In genomic region chr11:96006367-96006851, GRCm38 (mm10) we compare ENCODE assay signal across 9 mouse cellular contexts. TPM values are rescaled to one million over a fixed set of nuclear protein-coding genes. Genes with fewer than 3 reads are reported as not detected.
DNase-seq lines count a peak whose midpoint lies in the region; ATAC-seq and TF ChIP-seq lines count a peak whose summit lies in the region.
"Had no signal": no experiment of that assay in that cellular context is flagged by ENCODE, and none has a peak within 500 bp of the region (broad histone marks: within the 10 kb centered on the region; RNA-seq: fewer than 3 reads in every experiment).

No protein-coding gene starts in this region.

- ATAC-seq in heart, embryonic 12.5 days (ENCODE audit: insufficient number of reproducible peaks, low FRiP score) = peak; percentile 15; the same call in 1 of the 2 replicates
- ATAC-seq in liver, embryonic 12.5 days = peak; percentile 7; the same call in 1 of the 2 replicates
- no peak for ATAC-seq in stomach, postnatal 0 days (ENCODE audit: low FRiP score, low TSS enrichment)

- peak; percentile 36 to 53 for DNase-seq in heart, adult 2 months
- no peak for DNase-seq in heart, postnatal 25 days (ENCODE audit: low spot score)
- peak; percentile 85 for DNase-seq in R1 (ENCODE audit: low read depth, low spot score)
- DNase-seq in stomach, postnatal 0 days (ENCODE audit: low spot score) = peak; percentile 15
- no peak for DNase-seq in right cerebral cortex, postnatal 36 days (ENCODE audit: low spot score in 2 of 2)
- no peak for DNase-seq in ovary, adult 18-20 months (ENCODE audit: low spot score)

- H3K9ac ChIP-seq in heart, adult 2 months (ENCODE audit: low read depth, low read length) = no peak overlapping the region
- peak overlapping the region; percentile 96 for H3K9ac ChIP-seq in heart, embryonic 12.5 days
- H3K9ac ChIP-seq in liver, embryonic 12.5 days = peak overlapping the region; percentile 89
- peak overlapping the region; percentile 31; the same call in 1 of the 2 replicates for H3K9ac ChIP-seq in stomach, postnatal 0 days (ENCODE audit: low read length)

- H3K79me2 ChIP-seq in heart, adult 2 months (replicated peaks; ENCODE audit: control insufficient read depth, insufficient read depth, low read length) = no peaks in the 10 kb centered on the region

- WGBS in heart, adult 2 months = under 1% methylated on average over 33 of the region's 33 CpGs
- under 1% methylated on average over 33 of the region's 33 CpGs for WGBS in heart, embryonic 12.5 days
- WGBS in liver, embryonic 12.5 days (ENCODE audit: insufficient replicate concordance) = under 1% methylated on average over 33 of the region's 33 CpGs
- WGBS in stomach, postnatal 0 days = under 1% methylated on average over 33 of the region's 33 CpGs

- TF ChIP-seq CTCF in heart, adult 2 months (IDR thresholded peaks at IDR 0.05) = no peak
- no peak for TF ChIP-seq CTCF in stomach, postnatal 0 days (IDR thresholded peaks at IDR 0.05; ENCODE audit: low read depth)

- peaks cover 39% of the 10 kb centered on the region for H3K27me3 ChIP-seq in heart, adult 2 months (ENCODE audit: control insufficient read depth, insufficient read depth, low read length)
- no peaks in the 10 kb centered on the region for H3K27me3 ChIP-seq in heart, embryonic 12.5 days (replicated peaks)
- peaks cover 11% of the 10 kb centered on the region for H3K27me3 ChIP-seq in liver, embryonic 12.5 days (replicated peaks)
- H3K27me3 ChIP-seq in stomach, postnatal 0 days (ENCODE audit: control insufficient read depth, insufficient read depth, low read length) = peaks cover 7% of the 10 kb centered on the region; the same call in 1 of the 2 replicates

- no peak overlapping the region for H3K4me3 ChIP-seq in heart, adult 2 months
- peak overlapping the region; percentile 96 for H3K4me3 ChIP-seq in heart, embryonic 12.5 days
- peak overlapping the region; percentile 83 for H3K4me3 ChIP-seq in liver, embryonic 12.5 days
- peak overlapping the region; percentile 62 for H3K4me3 ChIP-seq in stomach, postnatal 0 days (ENCODE audit: low read depth, low read length)

- TF ChIP-seq EP300 in heart, adult 2 months (IDR thresholded peaks at IDR 0.05; ENCODE audit: insufficient read depth, low read depth, low read length) = no peak
- TF ChIP-seq EP300 in stomach, postnatal 0 days (optimal IDR thresholded peaks at IDR 0.05) = no peak

- H3K36me3 ChIP-seq in heart, adult 2 months (ENCODE audit: control insufficient read depth, insufficient read depth, low read length) = no peaks in the 10 kb centered on the region
- no peaks in the 10 kb centered on the region for H3K36me3 ChIP-seq in heart, embryonic 12.5 days
- peaks cover 9% of the 10 kb centered on the region; the same call in 1 of the 2 replicates for H3K36me3 ChIP-seq in liver, embryonic 12.5 days
- H3K36me3 ChIP-seq in stomach, postnatal 0 days (ENCODE audit: control insufficient read depth, insufficient read depth, low read length) = no peaks in the 10 kb centered on the region

- H3K4me2 ChIP-seq in heart, embryonic 12.5 days = peak overlapping the region; percentile 96
- peak overlapping the region; percentile 100 for H3K4me2 ChIP-seq in liver, embryonic 12.5 days
- H3K4me2 ChIP-seq in stomach, postnatal 0 days (replicated peaks; ENCODE audit: low read depth) = peak overlapping the region; percentile 88

- intact Hi-C loops in heart, adult 2 months (cut with DNase I) = loop anchor here (10.0 kb wide), 2 partner anchors 198 to 278 kb away; partner anchors contain the start of genes Hoxb7 and Hoxb8
- intact Hi-C loops in heart, postnatal 25 days (cut with DNase I) = loop anchor here (10.0 kb wide), 2 partner anchors 198 to 268 kb away; partner anchors contain the start of gene Hoxb9

- H3K4me1 ChIP-seq in heart, adult 2 months (ENCODE audit: control insufficient read depth, insufficient read depth, low read length) = peaks cover 2% of the 10 kb centered on the region; the same call in 1 of the 2 replicates
- peaks cover 25% of the 10 kb centered on the region for H3K4me1 ChIP-seq in heart, embryonic 12.5 days (replicated peaks)
- H3K4me1 ChIP-seq in liver, embryonic 12.5 days = peaks cover 74% of the 10 kb centered on the region
- 0 out of 2 replicates have a peak, but pooled peaks cover 4% of the 10 kb centered on the region for H3K4me1 ChIP-seq in stomach, postnatal 0 days (replicated peaks; ENCODE audit: control insufficient read depth, insufficient read depth)

- no peaks in the 10 kb centered on the region for H3K9me3 ChIP-seq in heart, embryonic 12.5 days (replicated peaks)
- no peaks in the 10 kb centered on the region for H3K9me3 ChIP-seq in liver, embryonic 12.5 days (replicated peaks)
- no peaks in the 10 kb centered on the region for H3K9me3 ChIP-seq in stomach, postnatal 0 days (ENCODE audit: control insufficient read depth, low read length)

- no peak overlapping the region for H3K27ac ChIP-seq in heart, adult 2 months
- peak overlapping the region; percentile 95 for H3K27ac ChIP-seq in heart, embryonic 12.5 days (ENCODE audit: poor library complexity, severe bottlenecking)
- H3K27ac ChIP-seq in liver, embryonic 12.5 days = peak overlapping the region; percentile 89
- H3K27ac ChIP-seq in stomach, postnatal 0 days (replicated peaks) = no peak overlapping the region

- TF ChIP-seq POLR2A in heart, adult 2 months (IDR thresholded peaks at IDR 0.05; ENCODE audit: insufficient read depth, low read depth, low read length) = no peak

RNA-seq across cellular contexts. Expression of gene Igf2bp1, which starts 0.7 kb away (rescaled TPM):
- total RNA-seq in heart, adult 2 months (2021) = under 1 TPM; 0.05 to 0.23 TPM
- polyA plus RNA-seq in heart, adult 2 months (2012; rRNA removed) = 0.31 TPM in 1 of 2 replicates, not detected in the other
- under 1 TPM; 0.23 to 0.25 TPM for total RNA-seq in heart, postnatal 25 days (2021)
- 63.2 and 66.9 TPM in 2 replicates for polyA plus RNA-seq in heart, embryonic 12.5 days (2016; fragmentation: Nextera tagmentation; extraction: Ambion mirVana)
- 33.8 and 38.3 TPM in 2 replicates for polyA plus RNA-seq in liver, embryonic 12.5 days (2016; fragmentation: Nextera tagmentation; extraction: Ambion mirVana)
- 4.3 and 5.2 TPM in 2 replicates for polyA plus RNA-seq in stomach, postnatal 0 days (2015; fragmentation: Nextera tagmentation; extraction: Ambion mirVana)

RNA-seq across cellular contexts. Expression of gene Gip, which starts 17.9 kb away (rescaled TPM):
- not detected for total RNA-seq in heart, adult 2 months (2021)
- polyA plus RNA-seq in heart, adult 2 months (2012; rRNA removed) = not detected in 2 replicates
- total RNA-seq in heart, postnatal 25 days (2021) = not detected
- not detected in 2 replicates for polyA plus RNA-seq in heart, embryonic 12.5 days (2016; fragmentation: Nextera tagmentation; extraction: Ambion mirVana)
- polyA plus RNA-seq in liver, embryonic 12.5 days (2016; fragmentation: Nextera tagmentation; extraction: Ambion mirVana) = not detected in 2 replicates
- polyA plus RNA-seq in stomach, postnatal 0 days (2015; fragmentation: Nextera tagmentation; extraction: Ambion mirVana) = 1.8 and 3.2 TPM in 2 replicates
- total RNA-seq: layer of hippocampus, postnatal 10 days had no signal

RNA-seq across cellular contexts. Expression of gene Snf8, which starts 28.3 kb away (rescaled TPM):
- total RNA-seq in heart, adult 2 months (2021) = 10 to 100 TPM; 44.9 to 49.1 TPM
- 18.8 and 23.0 TPM in 2 replicates for polyA plus RNA-seq in heart, adult 2 months (2012; rRNA removed)
- total RNA-seq in heart, postnatal 25 days (2021) = 10 to 100 TPM; 45.7 to 46.9 TPM
- 76.0 and 78.9 TPM in 2 replicates for polyA plus RNA-seq in heart, embryonic 12.5 days (2016; fragmentation: Nextera tagmentation; extraction: Ambion mirVana)
- 100 and 108 TPM in 2 replicates for polyA plus RNA-seq in liver, embryonic 12.5 days (2016; fragmentation: Nextera tagmentation; extraction: Ambion mirVana)
- polyA plus RNA-seq in stomach, postnatal 0 days (2015; fragmentation: Nextera tagmentation; extraction: Ambion mirVana) = 76.0 and 83.0 TPM in 2 replicates

RNA-seq across cellular contexts. Expression of gene Ube2z, which starts 58.8 kb away (rescaled TPM):
- total RNA-seq in heart, adult 2 months (2021) = 10 to 100 TPM; 29.5 to 29.7 TPM
- polyA plus RNA-seq in heart, adult 2 months (2012; rRNA removed) = 22.9 and 41.1 TPM in 2 replicates
- 10 to 100 TPM; 29.0 to 32.2 TPM for total RNA-seq in heart, postnatal 25 days (2021)
- 42.5 and 43.5 TPM in 2 replicates for polyA plus RNA-seq in heart, embryonic 12.5 days (2016; fragmentation: Nextera tagmentation; extraction: Ambion mirVana)
- polyA plus RNA-seq in liver, embryonic 12.5 days (2016; fragmentation: Nextera tagmentation; extraction: Ambion mirVana) = 26.4 and 27.2 TPM in 2 replicates
- 26.4 and 28.7 TPM in 2 replicates for polyA plus RNA-seq in stomach, postnatal 0 days (2015; fragmentation: Nextera tagmentation; extraction: Ambion mirVana)

Comparison
In these comparisons a context has a peak if more than half of its experiments do, and no peak if none do; other contexts are left out.
1. DNase-seq: peak in heart, adult 2 months (2 of 2), R1 (single experiment) and stomach, postnatal 0 days (single experiment); none in heart, postnatal 25 days (single experiment), right cerebral cortex, postnatal 36 days (0 of 2) and ovary, adult 18-20 months (single experiment).
2. H3K27ac ChIP-seq: peak in heart, embryonic 12.5 days (single experiment) and liver, embryonic 12.5 days (single experiment); none in heart, adult 2 months (single experiment) and stomach, postnatal 0 days (single experiment).
3. Peak in every context shown above with its lines, with median percentiles within 50 percentile points of each other: H3K4me2 ChIP-seq.